Mouse (Mus musculus) common myeloid progenitor, adult 5-6 weeks (primary cell): Measurements from ENCODE around the gene Prkag2. TPM values are rescaled to one million over a fixed set of nuclear protein-coding genes. Genes with fewer than 3 reads are reported as not detected.

ENCODE experiments used
- ATAC-seq: replicated peaks from 2 replicates; pipeline ENCODE4 v1.8.0; 2016; ENCODE audit warnings: low read depth, mild to moderate bottlenecking, moderate TSS enrichment, inconsistent platforms; ENCODE audit not compliant: poor library complexity, severe bottlenecking
- total RNA-seq: library from RNA; stranded (forward); fragments of 200-1000, 187-1606 nt; gene quantifications from 2 replicates; pipeline ENCODE4 v1.2.3, GENCODE M21; 2017

The Prkag2 gene
- total RNA-seq, 1 experiment from 2014 or later = 26.3 TPM

DNA sequence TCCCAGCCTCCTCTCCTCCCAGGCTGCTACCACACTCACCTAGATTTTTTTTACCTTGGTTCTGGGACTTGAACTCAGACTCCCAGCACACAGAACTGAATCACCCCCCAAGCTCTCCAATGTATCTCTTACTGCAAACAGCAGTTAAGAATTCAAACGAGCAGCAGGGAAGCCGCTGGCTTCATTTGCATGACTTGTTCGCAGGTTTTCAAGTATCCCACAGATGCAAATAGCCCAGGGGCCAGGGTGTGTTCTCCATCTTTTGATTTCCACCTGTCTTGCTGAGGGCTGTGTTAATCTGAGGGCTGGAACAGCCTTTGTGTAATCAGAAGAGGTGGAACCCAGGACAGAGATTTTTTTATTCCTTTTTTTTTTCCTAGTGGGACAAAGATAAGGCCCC is 90.7 kb downstream of the Prkag2 start:
- no peak for ATAC-seq

DNA sequence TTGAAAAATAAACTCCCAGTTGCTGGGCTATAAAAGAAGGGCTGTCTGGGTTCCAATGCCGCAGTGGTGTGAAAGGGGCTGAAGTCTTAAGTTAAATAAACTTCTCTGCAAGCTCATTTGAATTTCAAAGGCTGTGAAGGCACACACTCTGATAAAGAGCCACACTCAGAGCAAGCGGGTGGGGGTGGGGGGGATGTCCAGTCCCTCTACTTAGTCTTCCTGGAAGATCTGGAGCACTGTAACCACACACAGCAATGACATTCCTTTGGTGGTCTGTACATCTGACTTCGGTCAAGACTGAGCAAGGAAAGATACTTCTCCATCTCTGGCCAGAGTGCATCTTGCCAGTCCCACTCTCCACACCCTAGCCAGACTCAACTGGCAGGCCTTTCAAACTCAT is 91.5 kb downstream of the Prkag2 start:
- ATAC-seq = no peak

DNA sequence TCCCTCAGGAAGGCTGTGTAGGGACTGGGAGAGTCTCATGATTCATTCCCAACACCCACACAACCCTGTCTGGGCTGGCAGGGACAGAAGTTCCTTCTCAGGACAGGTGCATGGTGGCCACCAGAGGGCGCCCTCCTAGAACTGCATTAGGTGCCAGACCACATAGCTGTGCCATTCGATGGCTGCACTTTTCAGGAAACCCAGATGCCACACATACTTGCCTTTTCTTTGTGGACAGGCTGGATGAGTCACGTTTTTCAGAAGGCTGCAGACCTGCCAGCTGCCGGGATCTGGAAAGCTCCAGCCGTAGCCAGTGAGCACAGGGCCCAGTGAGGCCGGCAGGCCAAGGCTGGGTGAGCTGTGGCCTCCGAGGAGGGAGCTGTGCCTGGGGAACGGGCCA is 93.6 kb downstream of the Prkag2 start:
- ATAC-seq = peak; percentile 51

DNA sequence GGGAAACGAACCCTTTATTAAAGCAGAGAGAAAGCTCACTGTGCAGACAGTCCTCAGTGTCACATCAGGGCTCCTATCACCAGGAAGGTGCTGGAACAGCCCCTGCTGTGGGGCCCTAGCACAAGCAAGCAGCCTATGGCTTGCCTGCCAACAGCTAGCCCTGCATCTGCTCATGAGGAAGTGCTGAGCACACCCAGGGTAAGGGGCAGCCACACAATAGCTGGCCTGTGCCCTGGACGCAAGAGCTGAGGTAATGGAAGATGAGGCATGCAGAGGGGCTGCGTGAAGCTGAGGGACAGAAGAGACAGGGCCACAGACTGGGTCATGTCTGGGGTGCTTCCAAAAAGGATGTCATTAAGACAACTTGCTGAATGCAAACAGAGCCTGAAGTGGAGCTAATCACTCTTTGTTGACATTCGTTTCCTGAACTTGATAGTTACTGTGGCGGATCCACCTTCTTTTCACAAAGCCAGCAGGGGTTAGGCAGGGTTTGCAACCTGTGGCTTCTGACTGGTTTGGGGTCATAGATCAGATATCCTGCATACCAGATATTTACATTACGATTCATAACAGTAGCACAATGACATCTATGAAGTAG is 94.8 kb downstream of the Prkag2 start:
- peak; percentile 50 for ATAC-seq

DNA sequence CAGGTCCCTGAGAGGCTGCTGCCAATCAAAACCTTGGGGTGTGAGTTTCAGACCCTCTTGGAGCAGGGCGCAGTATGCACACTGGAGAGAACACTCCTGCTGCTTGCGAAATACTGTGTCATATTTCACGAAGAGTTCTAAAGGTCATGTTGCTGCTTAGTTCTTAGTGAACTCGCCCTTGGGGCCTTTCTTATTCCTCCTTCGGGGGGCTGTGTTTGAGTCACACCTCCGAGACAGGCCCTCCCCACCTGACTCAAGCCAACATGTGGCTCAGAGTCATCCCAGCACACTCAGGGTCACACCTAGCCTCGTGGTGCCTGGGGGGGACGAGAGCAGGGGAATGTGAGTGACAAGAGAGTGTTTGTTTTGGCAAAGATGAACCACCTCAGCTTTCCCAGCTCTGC is 99.0 kb downstream of the Prkag2 start:
- ATAC-seq = no peak

DNA sequence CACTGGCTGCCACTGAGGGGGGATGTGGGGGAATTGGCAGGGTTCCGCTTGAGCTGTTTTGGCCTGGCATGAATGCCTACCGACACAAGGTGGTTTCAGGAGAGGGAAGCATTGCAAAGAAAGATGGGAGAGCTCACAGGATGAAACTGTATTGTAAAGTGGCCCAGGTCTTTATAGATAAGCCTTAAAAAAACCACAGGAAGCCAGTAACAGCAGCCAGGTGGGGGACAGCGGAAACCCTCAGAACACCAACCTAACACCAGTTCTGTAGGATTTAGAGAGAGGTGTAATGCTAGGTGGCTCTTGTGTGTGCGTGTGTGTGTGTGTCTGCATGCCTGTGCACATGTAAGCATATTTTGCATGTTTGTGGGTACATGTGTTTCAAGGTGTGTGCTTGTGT is 101.1 kb downstream of the Prkag2 start:
- no peak for ATAC-seq

DNA sequence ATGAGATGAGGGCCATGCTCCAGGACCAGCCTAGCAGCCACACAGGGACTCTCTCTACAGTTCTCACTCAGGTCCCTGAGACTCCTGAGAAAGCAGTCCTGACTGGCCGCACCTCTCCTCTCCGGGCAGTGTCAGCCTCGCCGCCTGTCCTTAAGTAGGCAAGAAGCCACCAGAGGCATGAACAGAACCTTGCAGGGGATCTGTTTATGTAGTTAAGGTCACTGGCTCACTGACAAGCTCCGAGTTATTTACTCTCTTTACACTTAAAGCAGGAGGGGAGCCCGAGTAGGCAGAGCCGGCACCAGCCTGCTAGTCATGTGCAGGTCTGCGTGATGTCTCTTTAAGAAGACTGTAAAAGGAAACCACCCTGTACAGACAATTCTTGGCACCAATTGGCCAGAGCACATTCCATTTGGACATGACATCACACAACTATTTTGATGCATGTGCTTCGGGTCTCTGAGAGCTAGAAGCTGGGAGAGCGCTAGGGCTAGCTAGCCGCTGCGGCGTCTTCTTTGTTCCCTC is 104.8 kb downstream of the Prkag2 start:
- peak; percentile 63 for ATAC-seq

DNA sequence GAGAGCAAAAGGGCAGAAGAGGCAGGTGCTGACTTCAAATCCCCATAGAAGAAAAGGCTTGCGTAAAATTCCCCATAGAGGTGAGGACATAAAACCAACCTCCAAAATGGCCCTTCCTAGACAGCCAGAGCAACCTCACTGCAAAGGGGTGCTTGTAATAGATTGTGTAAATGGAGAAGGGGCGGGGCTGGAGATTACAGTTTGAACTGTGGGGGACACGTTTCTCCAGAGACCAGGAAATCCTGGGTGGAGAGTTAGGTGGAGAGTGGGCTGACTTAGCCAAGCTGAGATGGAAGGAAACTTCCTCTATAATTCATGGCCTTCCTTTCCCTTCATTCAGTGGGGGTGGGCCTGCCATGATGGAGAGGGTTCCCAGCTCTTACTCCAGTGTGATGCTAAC is 107.3 kb downstream of the Prkag2 start:
- peak; percentile 65 for ATAC-seq

DNA sequence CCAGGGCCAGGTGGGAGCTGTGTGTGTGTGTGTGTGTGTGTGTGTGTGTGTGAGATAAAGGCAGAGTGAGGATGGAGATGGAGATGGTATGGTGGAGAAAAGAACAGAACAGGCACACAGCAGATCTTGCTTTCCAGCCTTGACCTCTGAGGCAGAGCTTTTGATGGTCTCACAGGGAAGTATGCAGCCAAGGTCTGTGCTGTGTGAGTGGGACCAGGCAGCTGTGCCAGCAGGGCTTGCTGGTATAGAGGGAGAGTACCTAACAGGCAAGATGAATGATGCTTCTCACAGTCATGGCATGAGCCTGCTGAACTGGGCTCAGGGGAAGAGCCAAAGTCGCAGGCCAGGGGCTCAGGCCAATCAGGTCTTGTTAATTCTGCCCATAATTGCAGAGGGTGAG is 108.9 kb downstream of the Prkag2 start:
- ATAC-seq = no peak

DNA sequence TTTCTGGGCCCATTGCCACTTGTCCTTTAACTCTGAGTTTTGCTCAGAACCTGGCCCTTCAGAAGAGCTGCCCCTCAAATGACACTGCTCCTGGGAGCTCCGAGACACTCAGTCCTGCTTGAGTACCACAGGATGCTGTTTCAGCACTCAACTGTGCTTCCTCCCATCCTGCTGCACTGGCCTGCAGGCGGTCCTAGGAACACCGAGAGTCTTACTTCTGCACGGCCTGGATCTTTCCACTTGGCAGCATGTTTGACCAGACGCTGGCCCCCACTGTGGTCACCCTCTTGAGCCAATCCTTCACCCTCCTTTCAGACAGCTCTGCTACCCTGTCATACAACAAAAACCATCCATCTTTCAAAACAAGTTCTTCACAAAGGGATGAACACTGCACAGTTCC is 110.0 kb downstream of the Prkag2 start:
- no peak for ATAC-seq

DNA sequence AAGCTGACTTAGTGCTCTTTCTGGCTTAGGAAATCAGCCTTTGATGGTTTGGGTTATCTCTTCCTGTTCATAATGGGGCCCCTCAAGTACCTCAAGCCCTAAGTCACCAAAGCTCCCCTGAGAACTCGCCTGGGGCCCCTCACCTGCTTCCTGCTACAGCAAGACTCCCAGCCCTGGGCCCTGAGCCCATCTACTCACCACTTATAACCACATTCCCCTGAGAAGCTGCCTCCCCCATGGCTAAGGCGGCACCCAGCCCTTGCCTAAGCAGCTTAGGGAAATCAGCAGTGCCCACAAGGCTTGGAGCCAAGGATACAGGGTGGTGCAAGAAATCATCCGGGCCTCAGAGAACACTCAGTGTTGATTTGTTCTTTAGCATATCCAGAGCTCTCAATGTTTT is 110.8 kb downstream of the Prkag2 start:
- ATAC-seq = peak; percentile 67

DNA sequence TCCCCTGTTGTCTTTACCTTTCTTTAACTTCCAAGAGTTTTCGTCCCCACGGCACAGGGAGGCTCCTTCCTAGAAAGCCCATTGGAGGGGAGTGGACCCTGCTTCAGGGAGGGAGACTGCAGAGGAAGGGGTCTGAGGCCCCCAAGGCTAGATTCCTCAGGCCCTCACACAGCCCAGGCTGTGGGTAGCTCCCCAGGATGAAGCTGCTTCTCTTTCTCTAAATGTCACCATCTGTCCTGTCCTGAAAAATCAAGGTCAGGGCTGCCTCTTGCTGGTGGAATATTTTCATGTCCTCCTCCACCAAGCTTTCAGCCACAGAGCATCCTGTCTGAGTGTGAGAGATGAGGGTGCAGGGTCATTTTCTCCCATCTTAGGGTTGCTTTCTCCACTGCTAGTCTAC is 113.5 kb downstream of the Prkag2 start:
- no peak for ATAC-seq

DNA sequence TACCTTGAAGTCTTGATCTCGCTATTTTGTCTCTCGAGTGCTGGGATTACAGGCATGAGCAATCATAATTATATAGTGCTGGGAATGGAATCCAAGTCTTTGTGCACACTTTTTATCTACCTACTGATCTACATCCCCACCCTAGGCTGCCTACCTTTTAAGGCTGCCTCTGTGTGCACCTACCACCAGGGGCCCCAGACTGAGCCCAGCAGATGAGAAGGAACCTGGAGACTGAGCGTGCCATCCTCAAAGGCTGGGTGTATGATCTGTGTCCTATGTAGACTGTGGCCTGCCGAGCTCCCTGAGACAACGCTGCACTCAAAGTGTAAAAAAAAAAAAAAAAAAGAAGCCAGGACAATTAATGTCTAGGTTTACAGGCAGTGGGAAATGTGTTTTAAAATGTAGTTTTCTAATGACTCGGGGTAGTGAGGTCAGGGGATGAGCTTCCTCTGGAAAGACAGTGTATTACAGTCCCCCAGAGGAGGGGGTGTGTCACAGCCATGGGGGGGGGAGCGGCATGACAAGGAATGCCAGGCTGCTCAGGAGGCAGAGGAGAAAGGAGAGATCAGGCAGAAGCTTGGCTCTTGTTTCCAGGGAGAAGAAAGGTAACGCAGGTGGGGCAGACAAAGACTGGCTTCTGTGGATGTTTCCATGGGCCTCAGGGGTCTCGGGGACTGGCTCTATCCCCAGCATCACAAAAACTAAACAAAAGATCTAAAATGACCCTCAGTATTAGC is 114.1 kb downstream of the Prkag2 start:
- no peak for ATAC-seq

DNA sequence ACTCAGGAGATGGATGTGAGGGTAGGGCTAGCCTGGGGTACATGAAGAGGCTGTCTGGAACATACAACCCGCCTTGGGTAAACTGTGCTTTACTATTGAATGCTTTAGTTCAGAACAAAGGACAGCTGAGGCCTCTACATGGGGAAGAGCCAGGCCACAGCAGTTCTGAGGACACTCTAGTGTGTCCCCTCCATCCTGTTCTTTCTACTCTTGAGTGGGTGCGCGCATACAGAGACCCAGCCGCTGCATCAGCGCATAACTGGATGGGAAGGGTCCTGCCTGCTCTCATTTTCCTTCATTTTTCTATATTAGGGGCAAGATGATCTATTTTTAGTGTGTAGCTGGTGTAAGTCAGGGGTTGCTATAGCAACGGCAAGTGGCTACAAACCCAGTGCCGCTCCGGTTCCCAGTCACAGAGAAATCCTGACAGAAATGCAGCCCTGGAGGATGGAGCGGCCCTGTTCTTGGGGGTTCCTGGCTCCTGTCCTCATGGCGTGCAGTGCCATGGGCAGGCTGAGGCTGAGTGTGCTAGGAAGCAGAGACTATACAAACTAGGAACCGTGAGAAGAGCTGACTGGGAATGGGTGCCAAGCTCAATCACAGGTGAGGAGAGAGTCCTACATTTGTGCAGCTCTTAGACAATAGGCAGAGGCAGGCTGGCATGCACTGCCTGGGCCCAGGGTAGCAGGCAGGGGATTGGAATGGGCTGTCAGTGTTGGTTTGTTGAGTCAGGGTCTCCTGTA is 114.8 kb downstream of the Prkag2 start:
- ATAC-seq = no peak

DNA sequence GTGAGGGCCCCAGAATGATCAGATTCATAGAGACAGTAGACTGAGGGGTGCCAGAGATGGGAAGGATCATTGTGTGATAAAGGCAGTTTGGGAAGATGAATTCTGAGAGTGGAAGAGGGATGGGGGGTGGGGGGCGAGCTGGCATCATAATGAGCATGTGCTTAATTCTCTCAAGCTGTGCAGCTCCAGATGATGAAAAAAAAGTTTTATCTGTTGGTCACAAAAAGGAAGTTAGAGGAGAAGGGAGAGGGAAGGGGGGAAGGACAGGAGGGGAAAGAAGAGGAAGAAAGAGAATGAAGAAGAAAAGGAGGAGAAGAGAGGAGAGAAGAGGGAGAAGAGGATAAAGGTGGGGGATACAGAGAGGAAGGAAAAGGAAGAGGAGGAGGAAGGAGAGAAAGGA is 116.3 kb downstream of the Prkag2 start:
- no peak for ATAC-seq

DNA sequence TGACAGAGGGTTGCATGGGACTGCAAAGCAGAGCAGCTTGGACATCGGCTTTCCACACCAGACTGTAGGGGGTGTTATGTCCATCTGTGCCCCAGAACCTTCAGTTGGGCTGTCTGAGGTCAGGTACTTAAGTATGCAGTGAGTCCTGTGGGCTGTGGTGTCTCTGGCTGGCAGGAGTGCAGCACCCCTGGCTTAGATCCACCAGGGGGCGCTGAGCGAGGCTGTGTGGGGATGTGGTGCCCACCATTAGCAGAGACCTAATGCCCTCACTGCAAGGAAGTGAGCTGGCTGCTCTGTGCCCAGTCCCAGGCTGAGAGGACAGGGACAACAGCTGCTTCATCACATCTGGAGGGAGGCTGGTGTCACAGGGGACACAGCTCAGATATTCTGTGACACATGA is 116.9 kb downstream of the Prkag2 start:
- ATAC-seq = peak; percentile 87

DNA sequence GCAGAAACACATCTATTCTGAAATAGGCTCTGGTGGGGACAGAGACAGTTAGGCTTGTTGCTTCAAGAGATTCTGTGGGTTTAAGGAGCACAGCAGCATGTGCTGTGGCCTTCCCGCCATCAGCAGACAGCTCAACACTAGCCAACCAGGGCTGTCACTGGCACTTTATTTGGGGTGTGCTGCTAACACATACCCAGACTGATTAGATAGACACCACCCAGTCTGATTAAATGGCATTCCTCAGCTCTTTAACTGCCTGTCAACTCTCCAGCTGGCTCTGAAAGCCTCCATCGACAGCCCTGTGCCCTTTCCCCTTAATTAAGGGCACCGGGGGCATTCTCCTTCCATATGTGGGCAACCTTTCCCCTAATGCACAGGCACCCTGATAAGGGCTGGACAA is 118.2 kb downstream of the Prkag2 start:
- no peak for ATAC-seq

DNA sequence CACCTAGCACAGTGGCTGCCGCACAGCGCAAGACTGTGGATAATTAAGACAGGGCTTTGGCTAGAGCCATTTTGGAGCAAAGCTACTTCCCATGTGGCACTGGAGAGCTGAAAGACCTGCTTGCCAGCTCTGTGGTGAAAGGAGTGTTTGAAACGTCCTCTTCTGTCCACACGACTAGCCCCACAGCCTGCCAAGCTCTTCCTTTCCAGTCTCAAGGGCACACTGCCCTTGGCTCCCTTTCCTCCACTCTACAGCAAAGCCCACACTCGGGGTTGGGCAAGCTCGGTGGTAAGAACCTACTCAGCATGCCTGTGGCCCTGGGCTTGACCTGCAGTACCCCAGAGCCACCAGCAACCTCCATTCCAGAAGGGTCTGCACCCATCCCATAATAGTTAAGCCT is 118.7 kb downstream of the Prkag2 start:
- ATAC-seq = no peak

DNA sequence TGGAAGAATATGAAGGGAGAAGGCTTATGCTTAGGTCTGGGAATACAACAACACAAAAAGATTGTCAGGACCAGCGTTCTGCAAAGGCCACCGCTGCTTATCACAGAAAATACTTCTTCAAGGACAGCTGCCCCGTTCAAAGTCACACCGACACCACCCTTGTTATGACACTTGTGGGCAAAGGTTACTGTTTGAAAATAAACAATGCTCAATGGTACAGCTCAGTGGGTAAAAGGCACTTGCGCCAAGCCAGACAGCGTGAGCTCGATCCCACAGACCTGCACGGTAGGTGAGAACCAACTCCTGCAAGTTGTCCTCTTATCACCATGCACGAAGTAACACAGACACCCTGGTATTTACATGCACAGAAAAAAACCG is 120.5 kb downstream of the Prkag2 start:
- no peak for ATAC-seq

DNA sequence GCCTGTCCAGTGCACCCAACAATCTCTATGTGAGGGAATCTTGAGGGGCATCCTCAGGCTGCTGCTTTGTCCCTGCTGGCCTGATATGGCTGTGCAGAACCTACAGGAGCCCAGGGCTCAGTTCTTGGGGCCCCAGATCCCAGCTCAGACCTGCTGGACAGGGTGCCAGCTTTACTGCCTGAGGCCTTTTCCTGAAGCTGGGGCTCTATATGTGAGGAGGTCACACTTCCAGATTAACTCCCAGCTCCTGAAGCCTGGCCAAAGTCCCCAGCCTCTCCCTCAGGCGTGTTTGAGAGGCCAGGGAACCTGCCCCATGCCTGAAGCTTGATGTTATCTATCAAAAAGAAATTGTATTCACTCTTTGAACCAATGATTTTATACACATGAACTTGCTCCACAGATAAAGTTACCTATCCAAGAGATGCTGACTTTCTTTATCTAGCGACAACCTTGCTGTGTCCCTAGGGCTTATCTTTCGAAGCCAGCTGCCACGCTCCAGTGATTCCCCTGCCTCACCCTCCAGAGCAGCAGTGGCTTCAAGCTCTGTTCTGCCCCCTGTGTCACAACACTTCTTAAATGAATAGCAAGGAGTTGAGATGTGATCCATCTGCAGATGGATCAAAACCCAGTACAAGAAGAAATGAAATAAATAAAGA is 121.0 kb downstream of the Prkag2 start:
- ATAC-seq = peak; percentile 40; the same call in 1 of the 2 replicates

DNA sequence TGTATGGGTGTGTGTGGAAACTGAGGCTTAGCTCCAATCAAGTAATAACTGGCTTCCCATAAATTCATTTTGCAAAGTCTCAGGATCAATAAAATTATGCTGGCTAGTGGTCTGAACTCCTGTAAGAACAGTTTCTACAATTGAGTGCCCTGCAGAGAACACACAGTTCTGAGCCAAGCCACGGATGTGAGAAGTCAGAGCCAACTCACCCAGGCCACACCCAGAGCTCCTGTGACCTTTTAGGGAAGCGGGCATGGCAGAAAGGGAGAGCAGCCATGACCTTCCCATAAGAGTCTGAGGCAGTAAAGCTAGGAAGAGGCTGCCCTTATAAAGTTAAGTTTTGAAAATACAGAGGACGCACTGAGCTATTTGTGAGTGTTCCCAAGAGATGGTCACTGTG is 123.5 kb downstream of the Prkag2 start:
- no peak for ATAC-seq
